Comparison of ENCODE assay signal across 8 mouse cellular contexts in the genomic region with DNA sequence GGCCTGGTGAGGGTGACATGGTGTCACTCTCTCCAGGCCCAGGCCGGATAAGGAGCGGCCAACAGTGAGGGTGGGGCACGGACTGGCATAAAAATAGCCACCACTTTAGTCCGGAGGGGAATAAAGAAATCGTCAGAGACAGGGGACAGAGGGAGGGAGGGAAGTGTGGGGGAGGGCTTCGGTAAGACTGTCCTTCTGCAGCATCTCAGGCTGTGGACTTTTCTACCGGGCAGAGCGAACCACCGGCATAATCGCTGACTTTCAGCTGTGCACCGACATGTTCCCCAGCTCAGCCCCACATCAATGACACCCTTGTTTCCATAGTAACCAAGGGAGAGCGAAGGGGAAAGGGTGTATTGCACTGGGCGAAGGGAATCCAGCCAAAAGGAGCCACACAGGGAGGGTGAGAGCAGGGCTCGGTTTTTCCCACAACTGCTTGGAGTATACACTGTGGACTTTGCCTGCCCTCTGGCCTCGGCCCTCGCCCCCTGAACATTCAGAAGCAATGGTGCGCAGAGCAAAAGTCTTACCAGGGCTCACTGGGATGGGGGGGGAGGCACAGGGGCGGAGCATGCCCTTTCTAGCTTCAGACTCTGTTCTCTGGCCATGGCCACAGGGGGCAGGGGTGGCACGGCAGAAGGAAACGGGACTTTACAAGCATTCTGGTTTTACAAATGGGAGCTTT. TPM values are rescaled to one million over a fixed set of nuclear protein-coding genes. Genes with fewer than 3 reads are reported as not detected.
DNase-seq lines count a peak whose midpoint lies in the region; ATAC-seq and TF ChIP-seq lines count a peak whose summit lies in the region.

No protein-coding gene starts in this region.

- ATAC-seq in heart, embryonic 12.5 days (ENCODE audit: insufficient number of reproducible peaks, low FRiP score) = peak; percentile 70
- peak; percentile 60 for ATAC-seq in lung, postnatal 0 days
- ATAC-seq in neutrophil, adult 5-6 weeks (ENCODE audit: extremely low read depth, insufficient number of reproducible peaks, low FRiP score, poor library complexity, severe bottlenecking) = peak; percentile 58

- H3K4me3 ChIP-seq in heart, embryonic 12.5 days = peak overlapping the region; percentile 26
- H3K4me3 ChIP-seq in lung, postnatal 0 days (ENCODE audit: low read depth, low read length) = no peak overlapping the region; the same call in 1 of the 2 replicates

- H3K4me1 ChIP-seq in heart, embryonic 12.5 days (replicated peaks) = peaks cover 94% of the 10 kb centered on the region
- H3K4me1 ChIP-seq in lung, postnatal 0 days (ENCODE audit: insufficient read depth, low read depth, low read length) = peaks cover 63% of the 10 kb centered on the region

- H3K9ac ChIP-seq in heart, embryonic 12.5 days = peak overlapping the region; percentile 66
- no peak overlapping the region for H3K9ac ChIP-seq in lung, postnatal 0 days (replicated peaks; ENCODE audit: low read depth)

- TF ChIP-seq EP300 in lung, postnatal 0 days (IDR thresholded peaks at IDR 0.05) = peak; percentile 65

- WGBS in heart, embryonic 12.5 days = 2% methylated on average over 20 of the region's 20 CpGs
- 3% methylated on average over 20 of the region's 20 CpGs for WGBS in lung, postnatal 0 days

- H3K4me2 ChIP-seq in heart, embryonic 12.5 days = peak overlapping the region; percentile 69
- peak overlapping the region; percentile 50 for H3K4me2 ChIP-seq in lung, postnatal 0 days (replicated peaks; ENCODE audit: low read depth, low read length)

- no peaks in the 10 kb centered on the region for H3K9me3 ChIP-seq in heart, embryonic 12.5 days (replicated peaks)
- no peaks in the 10 kb centered on the region for H3K9me3 ChIP-seq in lung, postnatal 0 days (ENCODE audit: low read length)

- DNase-seq in B cell, adult 2 months = peak; percentile 80 to 83
- peak; percentile 69 for DNase-seq in ZHBTc4 (ENCODE audit: low read depth, low spot score)
- DNase-seq in embryo, embryonic 11 days = peak; percentile 81
- peak; percentile 97 for DNase-seq in kidney, adult 9 months
- peak; percentile 87 for DNase-seq in lung, postnatal 0 days (ENCODE audit: low spot score)
- no peak for DNase-seq in urinary bladder, adult 2 months (ENCODE audit: low spot score)

- no peaks in the 10 kb centered on the region for H3K36me3 ChIP-seq in heart, embryonic 12.5 days
- no peaks in the 10 kb centered on the region for H3K36me3 ChIP-seq in lung, postnatal 0 days (ENCODE audit: insufficient read depth, low read length)

- peak; percentile 62 for TF ChIP-seq CTCF in lung, postnatal 0 days (IDR thresholded peaks at IDR 0.05)

- no peaks in the 10 kb centered on the region for H3K27me3 ChIP-seq in heart, embryonic 12.5 days (replicated peaks)
- H3K27me3 ChIP-seq in lung, postnatal 0 days (replicated peaks; ENCODE audit: insufficient read depth, low read length) = no peaks in the 10 kb centered on the region

- peak overlapping the region; percentile 95 for H3K27ac ChIP-seq in heart, embryonic 12.5 days (ENCODE audit: poor library complexity, severe bottlenecking)
- peak overlapping the region; percentile 79 for H3K27ac ChIP-seq in lung, postnatal 0 days (ENCODE audit: low read length)

RNA-seq across cellular contexts. Expression of gene Trim8, which starts 27.2 kb away (rescaled TPM):
- 24.1 and 24.2 TPM in 2 replicates for polyA plus RNA-seq in heart, embryonic 12.5 days (2016; fragmentation: Nextera tagmentation; extraction: Ambion mirVana)
- 34.1 and 34.8 TPM in 2 replicates for polyA plus RNA-seq in lung, postnatal 0 days (2015; fragmentation: Nextera tagmentation; extraction: Ambion mirVana)
- total RNA-seq in neutrophil, adult 5-6 weeks (2017) = 36.7 and 47.5 TPM in 2 replicates
- polyA plus RNA-seq in urinary bladder, adult 2 months (2012; rRNA removed) = 17.2 and 25.2 TPM in 2 replicates

RNA-seq across cellular contexts. Expression of gene Arl3, which starts 44.3 kb away (rescaled TPM):
- polyA plus RNA-seq in heart, embryonic 12.5 days (2016; fragmentation: Nextera tagmentation; extraction: Ambion mirVana) = 88.2 and 94.4 TPM in 2 replicates
- polyA plus RNA-seq in lung, postnatal 0 days (2015; fragmentation: Nextera tagmentation; extraction: Ambion mirVana) = 52.6 and 70.9 TPM in 2 replicates
- 26.3 and 31.1 TPM in 2 replicates for total RNA-seq in neutrophil, adult 5-6 weeks (2017)
- polyA plus RNA-seq in urinary bladder, adult 2 months (2012; rRNA removed) = 93.7 and 103 TPM in 2 replicates

RNA-seq across cellular contexts. Expression of gene Sfxn2, which starts 44.5 kb away (rescaled TPM):
- polyA plus RNA-seq in heart, embryonic 12.5 days (2016; fragmentation: Nextera tagmentation; extraction: Ambion mirVana) = 8.1 and 8.9 TPM in 2 replicates
- 18.4 and 19.6 TPM in 2 replicates for polyA plus RNA-seq in lung, postnatal 0 days (2015; fragmentation: Nextera tagmentation; extraction: Ambion mirVana)
- total RNA-seq in neutrophil, adult 5-6 weeks (2017) = 20.3 and 21.1 TPM in 2 replicates
- polyA plus RNA-seq in urinary bladder, adult 2 months (2012; rRNA removed) = 5.8 and 7.5 TPM in 2 replicates
